8 mouse cellular contexts compared by ENCODE assay signal in the genomic region with DNA sequence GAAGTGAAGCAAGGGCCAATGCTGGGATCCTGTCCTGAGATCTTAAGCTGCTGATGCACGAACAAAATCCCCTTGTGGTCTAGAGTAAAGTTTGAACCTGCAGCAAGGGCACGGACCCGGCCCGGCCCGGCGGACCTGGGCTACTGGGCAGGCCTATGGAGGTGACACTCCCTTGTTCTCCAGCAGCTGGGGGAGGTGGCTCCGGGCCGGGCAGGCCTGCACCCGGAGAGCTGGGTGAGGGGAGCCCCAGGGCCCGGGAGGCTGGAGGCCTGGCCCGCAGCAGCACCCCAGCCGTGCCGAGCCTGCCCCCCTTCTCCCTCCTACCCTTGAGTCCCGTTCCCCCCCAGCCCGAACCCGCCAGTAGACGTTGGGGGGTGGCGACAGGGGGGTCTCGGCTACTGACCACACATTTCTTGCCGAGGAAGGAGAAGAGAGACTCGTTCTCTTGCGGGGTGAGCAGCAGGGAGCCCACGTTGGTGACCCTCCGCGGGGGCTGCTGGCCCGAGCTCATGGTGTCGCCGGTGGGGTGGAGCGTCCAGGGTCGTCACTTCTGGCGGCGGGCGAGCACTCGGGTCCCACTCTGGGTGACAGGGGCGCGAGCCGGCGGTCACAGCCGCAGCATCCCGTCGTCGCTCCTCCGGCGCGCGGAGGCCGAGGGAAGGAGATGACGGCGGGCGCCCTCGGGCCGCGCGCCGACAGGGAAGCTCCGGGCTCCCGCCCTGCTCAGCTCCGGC. TPM values are rescaled to one million over a fixed set of nuclear protein-coding genes. Genes with fewer than 3 reads are reported as not detected.
DNase-seq lines count a peak whose midpoint lies in the region; ATAC-seq and TF ChIP-seq lines count a peak whose summit lies in the region.

No protein-coding gene starts in this region.

- ATAC-seq in heart, embryonic 13.5 days (ENCODE audit: extremely low read depth, insufficient number of reproducible peaks, low FRiP score, low TSS enrichment), result peak; percentile 45
- peak; percentile 78 for ATAC-seq in kidney, embryonic 15.5 days (replicated peaks; ENCODE audit: low FRiP score)
- peak; percentile 55 for ATAC-seq in liver, embryonic 14.5 days (ENCODE audit: insufficient read depth)
- peak; percentile 72 for ATAC-seq in neural tube, embryonic 11.5 days (ENCODE audit: insufficient read depth, low FRiP score, low TSS enrichment)

- TF ChIP-seq EP300 in liver, embryonic 14.5 days (IDR thresholded peaks at IDR 0.05; ENCODE audit: low read depth), result no peak

- H3K4me2 ChIP-seq in heart, embryonic 13.5 days, result peak overlapping the region; percentile 95
- H3K4me2 ChIP-seq in kidney, embryonic 15.5 days, result peak overlapping the region; percentile 78
- H3K4me2 ChIP-seq in liver, embryonic 14.5 days (ENCODE audit: low read depth), result peak overlapping the region; percentile 89
- peak overlapping the region; percentile 83 for H3K4me2 ChIP-seq in neural tube, embryonic 11.5 days (ENCODE audit: low read depth)

- H3K27me3 ChIP-seq in forebrain, embryonic 10.5 days (ENCODE audit: poor library complexity, severe bottlenecking), result no peaks in the 10 kb centered on the region
- no peaks in the 10 kb centered on the region for H3K27me3 ChIP-seq in heart, embryonic 13.5 days (replicated peaks)
- no peaks in the 10 kb centered on the region for H3K27me3 ChIP-seq in kidney, embryonic 15.5 days
- H3K27me3 ChIP-seq in liver, embryonic 14.5 days (ENCODE audit: control insufficient read depth, insufficient read depth, low read length), result no peaks in the 10 kb centered on the region
- no peaks in the 10 kb centered on the region for H3K27me3 ChIP-seq in neural tube, embryonic 11.5 days (ENCODE audit: control insufficient read depth, insufficient read depth, low read length)

- no peaks in the 10 kb centered on the region for H3K9me3 ChIP-seq in forebrain, embryonic 10.5 days
- H3K9me3 ChIP-seq in heart, embryonic 13.5 days, result no peaks in the 10 kb centered on the region
- H3K9me3 ChIP-seq in kidney, embryonic 15.5 days (replicated peaks), result no peaks in the 10 kb centered on the region
- H3K9me3 ChIP-seq in liver, embryonic 14.5 days (ENCODE audit: control insufficient read depth, low read length), result no peaks in the 10 kb centered on the region
- H3K9me3 ChIP-seq in neural tube, embryonic 11.5 days (ENCODE audit: control insufficient read depth, low read length), result no peaks in the 10 kb centered on the region

- TF ChIP-seq CTCF in liver, embryonic 14.5 days (IDR thresholded peaks at IDR 0.05; ENCODE audit: low read depth), result no peak

- under 1% methylated on average over 52 of the region's 58 CpGs for whole genome bisulfite sequencing in forebrain, embryonic 10.5 days
- 1% methylated on average over 50 of the region's 58 CpGs for WGBS in heart, embryonic 13.5 days
- under 1% methylated on average over 53 of the region's 58 CpGs for WGBS in kidney, embryonic 15.5 days
- WGBS in liver, embryonic 14.5 days (ENCODE audit: insufficient replicate concordance), result under 1% methylated on average over 46 of the region's 58 CpGs
- under 1% methylated on average over 49 of the region's 58 CpGs for WGBS in neural tube, embryonic 11.5 days

- H3K27ac ChIP-seq in forebrain, embryonic 10.5 days, result peak overlapping the region; percentile 95
- H3K27ac ChIP-seq in heart, embryonic 13.5 days (replicated peaks), result peak overlapping the region; percentile 97
- peak overlapping the region; percentile 99 for H3K27ac ChIP-seq in kidney, embryonic 15.5 days
- peak overlapping the region; percentile 88 for H3K27ac ChIP-seq in liver, embryonic 14.5 days
- peak overlapping the region; percentile 91 for H3K27ac ChIP-seq in neural tube, embryonic 11.5 days (ENCODE audit: low read depth, low read length)

- DNase-seq in CD4-positive, CD25-positive, alpha-beta regulatory T cell, adult 2 months (ENCODE audit: low read depth, low spot score), result peak; percentile 63
- peak; percentile 75 to 88 for DNase-seq in adrenal gland, adult (ENCODE audit: inconsistent age in 2 of 2, low spot score in 1 of 2)
- peak; percentile 45 for DNase-seq in forebrain, embryonic 10.5 days (ENCODE audit: extremely low spot score, low spot score)
- DNase-seq in liver, embryonic 14.5 days (ENCODE audit: low read depth in 3 of 3, low spot score in 3 of 3), result no peak
- DNase-seq in neural tube, embryonic 11.5 days (ENCODE audit: low spot score), result peak; percentile 55
- DNase-seq in thymus, postnatal 14 days, result peak; percentile 69

- peak overlapping the region; percentile 96 for H3K4me3 ChIP-seq in forebrain, embryonic 10.5 days
- peak overlapping the region; percentile 100 for H3K4me3 ChIP-seq in heart, embryonic 13.5 days
- peak overlapping the region; percentile 96 for H3K4me3 ChIP-seq in kidney, embryonic 15.5 days (replicated peaks)
- H3K4me3 ChIP-seq in liver, embryonic 14.5 days (ENCODE audit: insufficient read depth in 1 of 2, low read depth in 2 of 2, low read length in 2 of 2), result peak overlapping the region; percentile 85 to 97
- H3K4me3 ChIP-seq in neural tube, embryonic 11.5 days (ENCODE audit: low read depth, low read length), result peak overlapping the region; percentile 95

- peak overlapping the region; percentile 99 for H3K9ac ChIP-seq in heart, embryonic 13.5 days
- peak overlapping the region; percentile 97 for H3K9ac ChIP-seq in kidney, embryonic 15.5 days
- peak overlapping the region; percentile 99 for H3K9ac ChIP-seq in liver, embryonic 14.5 days (replicated peaks)
- peak overlapping the region; percentile 78 for H3K9ac ChIP-seq in neural tube, embryonic 11.5 days (ENCODE audit: low read length)

- peaks cover 22% of the 10 kb centered on the region for H3K4me1 ChIP-seq in forebrain, embryonic 10.5 days
- peaks cover 33% of the 10 kb centered on the region for H3K4me1 ChIP-seq in heart, embryonic 13.5 days
- H3K4me1 ChIP-seq in kidney, embryonic 15.5 days, result peaks cover 14% of the 10 kb centered on the region
- H3K4me1 ChIP-seq in liver, embryonic 14.5 days (replicated peaks; ENCODE audit: control insufficient read depth in 2 of 2, insufficient read depth in 2 of 2, low read length in 1 of 2), result peaks cover 6 to 10% of the 10 kb centered on the region in 2 experiments; a peak in 3 of 4 replicates
- 0 out of 2 replicates have a peak, but pooled peaks cover 4% of the 10 kb centered on the region for H3K4me1 ChIP-seq in neural tube, embryonic 11.5 days (ENCODE audit: control insufficient read depth, insufficient read depth, low read length)

- peaks cover 21% of the 10 kb centered on the region for H3K36me3 ChIP-seq in forebrain, embryonic 10.5 days (replicated peaks)
- H3K36me3 ChIP-seq in heart, embryonic 13.5 days, result no peaks in the 10 kb centered on the region
- H3K36me3 ChIP-seq in kidney, embryonic 15.5 days, result peaks cover 5% of the 10 kb centered on the region; the same call in 1 of the 2 replicates
- H3K36me3 ChIP-seq in liver, embryonic 14.5 days (replicated peaks; ENCODE audit: control insufficient read depth, insufficient read depth, low read depth), result no peaks in the 10 kb centered on the region
- no peaks in the 10 kb centered on the region for H3K36me3 ChIP-seq in neural tube, embryonic 11.5 days (ENCODE audit: control insufficient read depth, insufficient read depth, low read length)

RNA-seq across cellular contexts. Expression of gene Wasl, which starts 0.5 kb away (rescaled TPM):
- polyA plus RNA-seq in forebrain, embryonic 10.5 days (2016; fragmentation: Nextera tagmentation; extraction: Ambion mirVana), result 56.1 and 56.9 TPM in 2 replicates
- polyA plus RNA-seq in heart, embryonic 13.5 days (2015; fragmentation: Nextera tagmentation; extraction: Ambion mirVana), result 45.6 and 51.6 TPM in 2 replicates
- polyA plus RNA-seq in kidney, embryonic 15.5 days (2015; fragmentation: Nextera tagmentation; extraction: Ambion mirVana), result 77.7 and 87.6 TPM in 2 replicates
- polyA plus RNA-seq in liver, embryonic 14.5 days (2012; rRNA removed), result 5.0 and 6.0 TPM in 2 replicates
- polyA plus RNA-seq in liver, embryonic 14.5 days (2014; fragmentation: Nextera tagmentation; extraction: Ambion mirVana), result 11.4 and 12.9 TPM in 2 replicates
- polyA plus RNA-seq in neural tube, embryonic 11.5 days (2014; fragmentation: Nextera tagmentation; extraction: Ambion mirVana), result 45.3 and 46.2 TPM in 2 replicates

Comparison
In these comparisons a context has a peak if more than half of its experiments do, and no peak if none do; other contexts are left out.
1. DNase-seq: peak in CD4-positive, CD25-positive, alpha-beta regulatory T cell, adult 2 months (single experiment), adrenal gland, adult (2 of 2), forebrain, embryonic 10.5 days (single experiment), neural tube, embryonic 11.5 days (single experiment) and thymus, postnatal 14 days (single experiment); none in liver, embryonic 14.5 days (0 of 3).
2. Peak in every context shown above with its lines, with median percentiles within 50 percentile points of each other: H3K27ac ChIP-seq, H3K4me3 ChIP-seq, ATAC-seq, H3K4me2 ChIP-seq and H3K9ac ChIP-seq.